ENCODE assay signal across 8 mouse cellular contexts in genomic region chr4:115062540-115062874, GRCm38 (mm10). TPM values are rescaled to one million over a fixed set of nuclear protein-coding genes. Genes with fewer than 3 reads are reported as not detected.
A peak's percentile ranks its signal among the peaks of the same experiment; 100 is the strongest.
DNase-seq lines count a peak whose midpoint lies in the region; ATAC-seq and TF ChIP-seq lines count a peak whose summit lies in the region.

No protein-coding gene starts in this region.

- DNase-seq in lung, postnatal 0 days (ENCODE audit: low spot score) = no peak
- no peak for DNase-seq in lung, postnatal 14 days
- no peak for DNase-seq in liver, embryonic 14.5 days (ENCODE audit: low read depth in 3 of 3, low spot score in 3 of 3)
- DNase-seq in left cerebral cortex, postnatal 36 days (ENCODE audit: low spot score in 2 of 2) = no peak
- no peak for DNase-seq in left cerebral cortex, postnatal 14 days (ENCODE audit: low spot score in 2 of 2)
- no peak for DNase-seq in cerebellum, adult 2 months

- ATAC-seq in lung, postnatal 0 days = no peak; the same call in 1 of the 2 replicates
- no peak for ATAC-seq in forebrain, embryonic 15.5 days (replicated peaks)
- ATAC-seq in liver, embryonic 14.5 days (ENCODE audit: insufficient read depth) = peak; percentile 38; the same call in 1 of the 2 replicates
- ATAC-seq in stomach, embryonic 15.5 days (ENCODE audit: insufficient read depth, low FRiP score, low read depth) = no peak

- H3K9ac ChIP-seq in lung, postnatal 0 days (replicated peaks; ENCODE audit: low read depth) = no peak overlapping the region
- H3K9ac ChIP-seq in forebrain, embryonic 15.5 days (replicated peaks) = no peak overlapping the region
- H3K9ac ChIP-seq in liver, embryonic 14.5 days (replicated peaks) = peak overlapping the region; percentile 100
- H3K9ac ChIP-seq in stomach, embryonic 15.5 days = peak overlapping the region; percentile 6; the same call in 1 of the 2 replicates

- no peak for TF ChIP-seq POLR2A in cerebellum, adult 2 months (IDR thresholded peaks at IDR 0.05; ENCODE audit: borderline replicate concordance, insufficient read depth, low read length)

- H3K36me3 ChIP-seq in lung, postnatal 0 days (ENCODE audit: insufficient read depth, low read length) = no peaks in the 10 kb centered on the region
- H3K36me3 ChIP-seq in forebrain, embryonic 15.5 days = no peaks in the 10 kb centered on the region
- peaks cover 68% of the 10 kb centered on the region for H3K36me3 ChIP-seq in liver, embryonic 14.5 days (replicated peaks; ENCODE audit: control insufficient read depth, insufficient read depth, low read depth)
- H3K36me3 ChIP-seq in stomach, embryonic 15.5 days = no peaks in the 10 kb centered on the region

- WGBS in lung, postnatal 0 days = 2% methylated on average over 9 of the region's 9 CpGs
- under 1% methylated on average over 9 of the region's 9 CpGs for WGBS in forebrain, embryonic 15.5 days
- 0% methylated on average over 9 of the region's 9 CpGs for WGBS in liver, embryonic 14.5 days (ENCODE audit: insufficient replicate concordance)
- 3% methylated on average over 9 of the region's 9 CpGs for WGBS in stomach, embryonic 15.5 days
- WGBS in cerebellum, adult 2 months = 2% methylated on average over 9 of the region's 9 CpGs

- peak overlapping the region; percentile 50 for H3K4me3 ChIP-seq in lung, postnatal 0 days (ENCODE audit: low read depth, low read length)
- peak overlapping the region; percentile 49 for H3K4me3 ChIP-seq in forebrain, embryonic 15.5 days
- peak overlapping the region; percentile 73 to 98 for H3K4me3 ChIP-seq in liver, embryonic 14.5 days (ENCODE audit: insufficient read depth in 1 of 2, low read depth in 2 of 2, low read length in 2 of 2)
- H3K4me3 ChIP-seq in stomach, embryonic 15.5 days (replicated peaks) = peak overlapping the region; percentile 43
- no peak overlapping the region for H3K4me3 ChIP-seq in cerebellum, adult 2 months (replicated peaks; ENCODE audit: insufficient read depth, low read depth, low read length)

- 0 out of 2 replicates have a peak overlapping the region, but pooled peaks have one; percentile 6 for H3K27ac ChIP-seq in lung, postnatal 0 days (ENCODE audit: low read length)
- no peak overlapping the region for H3K27ac ChIP-seq in forebrain, embryonic 15.5 days (replicated peaks)
- H3K27ac ChIP-seq in liver, embryonic 14.5 days = peak overlapping the region; percentile 73
- H3K27ac ChIP-seq in stomach, embryonic 15.5 days = no peak overlapping the region
- no peak overlapping the region for H3K27ac ChIP-seq in cerebellum, adult 2 months (ENCODE audit: insufficient read depth, low read length)

- H3K4me1 ChIP-seq in lung, postnatal 0 days (ENCODE audit: insufficient read depth, low read depth, low read length) = peaks cover 6% of the 10 kb centered on the region; the same call in 1 of the 2 replicates
- H3K4me1 ChIP-seq in forebrain, embryonic 15.5 days = peaks cover 24% of the 10 kb centered on the region
- H3K4me1 ChIP-seq in liver, embryonic 14.5 days (replicated peaks; ENCODE audit: control insufficient read depth in 2 of 2, insufficient read depth in 2 of 2, low read length in 1 of 2) = peaks cover 6 to 11% of the 10 kb centered on the region in 2 experiments; a peak in 3 of 4 replicates
- H3K4me1 ChIP-seq in stomach, embryonic 15.5 days = peaks cover 20% of the 10 kb centered on the region; the same call in 1 of the 2 replicates
- no peaks in the 10 kb centered on the region for H3K4me1 ChIP-seq in cerebellum, adult 2 months (ENCODE audit: control insufficient read depth, insufficient read depth, low read length)

- peak overlapping the region; percentile 91 for H3K4me2 ChIP-seq in lung, postnatal 0 days (replicated peaks; ENCODE audit: low read depth, low read length)
- H3K4me2 ChIP-seq in forebrain, embryonic 15.5 days (replicated peaks) = peak overlapping the region; percentile 95
- peak overlapping the region; percentile 100 for H3K4me2 ChIP-seq in liver, embryonic 14.5 days (ENCODE audit: low read depth)
- H3K4me2 ChIP-seq in stomach, embryonic 15.5 days = peak overlapping the region; percentile 93

- intact Hi-C loops in left cerebral cortex, postnatal 36 days (cut with DNase I) = no loop called here
- intact Hi-C loops in left cerebral cortex, postnatal 14 days (cut with DNase I) = no loop called here

- no peak for TF ChIP-seq EP300 in lung, postnatal 0 days (IDR thresholded peaks at IDR 0.05)
- no peak for TF ChIP-seq EP300 in liver, embryonic 14.5 days (IDR thresholded peaks at IDR 0.05; ENCODE audit: low read depth)

- TF ChIP-seq CTCF in lung, postnatal 0 days (IDR thresholded peaks at IDR 0.05) = no peak
- TF ChIP-seq CTCF in liver, embryonic 14.5 days (IDR thresholded peaks at IDR 0.05; ENCODE audit: low read depth) = no peak
- TF ChIP-seq CTCF in cerebellum, adult 2 months (IDR thresholded peaks at IDR 0.05; ENCODE audit: borderline replicate concordance, insufficient read depth, low read depth, low read length) = no peak

- H3K27me3 ChIP-seq in lung, postnatal 0 days (replicated peaks; ENCODE audit: insufficient read depth, low read length) = peaks cover 27% of the 10 kb centered on the region
- H3K27me3 ChIP-seq in forebrain, embryonic 15.5 days = peaks cover 88% of the 10 kb centered on the region
- H3K27me3 ChIP-seq in liver, embryonic 14.5 days (ENCODE audit: control insufficient read depth, insufficient read depth, low read length) = peaks cover 16% of the 10 kb centered on the region
- H3K27me3 ChIP-seq in stomach, embryonic 15.5 days (replicated peaks) = peaks cover 77% of the 10 kb centered on the region
- peaks cover 9% of the 10 kb centered on the region; the same call in 1 of the 2 replicates for H3K27me3 ChIP-seq in cerebellum, adult 2 months (ENCODE audit: control insufficient read depth, insufficient read depth, low read length)

- no peaks in the 10 kb centered on the region for H3K9me3 ChIP-seq in lung, postnatal 0 days (ENCODE audit: low read length)
- no peaks in the 10 kb centered on the region for H3K9me3 ChIP-seq in forebrain, embryonic 15.5 days
- H3K9me3 ChIP-seq in liver, embryonic 14.5 days (ENCODE audit: control insufficient read depth, low read length) = no peaks in the 10 kb centered on the region
- H3K9me3 ChIP-seq in stomach, embryonic 15.5 days = no peaks in the 10 kb centered on the region

RNA-seq across cellular contexts. Expression of gene Tal1, which starts 6.3 kb away (rescaled TPM):
- 1.9 and 2.5 TPM in 2 replicates for polyA plus RNA-seq in lung, postnatal 0 days (2015; fragmentation: Nextera tagmentation; extraction: Ambion mirVana)
- 0.48 and 0.60 TPM in 2 replicates for polyA plus RNA-seq in forebrain, embryonic 15.5 days (2015; fragmentation: Nextera tagmentation; extraction: Ambion mirVana)
- polyA plus RNA-seq in liver, embryonic 14.5 days (2012; rRNA removed) = 72.6 and 74.7 TPM in 2 replicates
- polyA plus RNA-seq in liver, embryonic 14.5 days (2014; fragmentation: Nextera tagmentation; extraction: Ambion mirVana) = 55.6 and 60.9 TPM in 2 replicates
- 1.6 and 2.9 TPM in 2 replicates for polyA plus RNA-seq in stomach, embryonic 15.5 days (2015; fragmentation: Nextera tagmentation; extraction: Ambion mirVana)
- total RNA-seq in left cerebral cortex, postnatal 36 days (2021) = 1 to 10 TPM; 1.6 to 2.2 TPM
- total RNA-seq in left cerebral cortex, postnatal 14 days (2021) = 1 to 10 TPM; 2.3 to 2.7 TPM
- 2.1 and 2.7 TPM in 2 replicates for polyA plus RNA-seq in cerebellum, adult 2 months (2012; rRNA removed)

RNA-seq across cellular contexts. Expression of gene Pdzk1ip1, which starts 26.0 kb away (rescaled TPM):
- 99.9 and 117 TPM in 2 replicates for polyA plus RNA-seq in lung, postnatal 0 days (2015; fragmentation: Nextera tagmentation; extraction: Ambion mirVana)
- 0.60 and 1.2 TPM in 2 replicates for polyA plus RNA-seq in forebrain, embryonic 15.5 days (2015; fragmentation: Nextera tagmentation; extraction: Ambion mirVana)
- polyA plus RNA-seq in liver, embryonic 14.5 days (2012; rRNA removed) = 20.5 and 24.5 TPM in 2 replicates
- 24.4 and 30.5 TPM in 2 replicates for polyA plus RNA-seq in liver, embryonic 14.5 days (2014; fragmentation: Nextera tagmentation; extraction: Ambion mirVana)
- polyA plus RNA-seq in stomach, embryonic 15.5 days (2015; fragmentation: Nextera tagmentation; extraction: Ambion mirVana) = 82.4 and 96.6 TPM in 2 replicates
- total RNA-seq in left cerebral cortex, postnatal 36 days (2021) = 1 to 10 TPM in 1 of 2 experiments, under 1 TPM in 1; 0.39 to 1.1 TPM
- under 1 TPM in 1 of 2 experiments, not detected in 1; 0.44 TPM for total RNA-seq in left cerebral cortex, postnatal 14 days (2021)
- 0.74 and 1.0 TPM in 2 replicates for polyA plus RNA-seq in cerebellum, adult 2 months (2012; rRNA removed)

Comparison
In these comparisons a context has a peak if more than half of its experiments do, and no peak if none do; other contexts are left out.
1. H3K27ac ChIP-seq: peak in lung, postnatal 0 days (single experiment) and liver, embryonic 14.5 days (single experiment); none in forebrain, embryonic 15.5 days (single experiment), stomach, embryonic 15.5 days (single experiment) and cerebellum, adult 2 months (single experiment).
2. H3K9ac ChIP-seq: peak in liver, embryonic 14.5 days (single experiment) and stomach, embryonic 15.5 days (single experiment); none in lung, postnatal 0 days (single experiment) and forebrain, embryonic 15.5 days (single experiment).
3. RNA of gene Tal1, which starts 6.3 kb away (polyA plus RNA-seq): 55.6 to 74.7 TPM in liver, embryonic 14.5 days; 1.6 to 2.9 TPM in stomach, embryonic 15.5 days, 2.1 to 2.7 TPM in cerebellum, adult 2 months, 1.9 to 2.5 TPM in lung, postnatal 0 days and 0.48 to 0.60 TPM in forebrain, embryonic 15.5 days; every median in the first group is over 10 times any median in the second.
4. Peak in every context shown above with its lines, with median percentiles within 50 percentile points of each other: H3K4me2 ChIP-seq.